Mouse (Mus musculus) right cerebral cortex, postnatal 36 days (tissue): ENCODE data around the gene Gm49776.
"Not testable (repeated sequence)": the region's sequence is repeated elsewhere in the genome, so short reads cannot be mapped to it uniquely, and the experiment has no call there.

Experiments used
- DNase-seq, 2 experiments: peaks; one replicate each; pipeline ENCODE4 v3.0.0; 2022; ENCODE audit warnings: low spot score in 2 of 2, mixed read lengths in 1 of 2

The Gm49776 gene

DNA sequence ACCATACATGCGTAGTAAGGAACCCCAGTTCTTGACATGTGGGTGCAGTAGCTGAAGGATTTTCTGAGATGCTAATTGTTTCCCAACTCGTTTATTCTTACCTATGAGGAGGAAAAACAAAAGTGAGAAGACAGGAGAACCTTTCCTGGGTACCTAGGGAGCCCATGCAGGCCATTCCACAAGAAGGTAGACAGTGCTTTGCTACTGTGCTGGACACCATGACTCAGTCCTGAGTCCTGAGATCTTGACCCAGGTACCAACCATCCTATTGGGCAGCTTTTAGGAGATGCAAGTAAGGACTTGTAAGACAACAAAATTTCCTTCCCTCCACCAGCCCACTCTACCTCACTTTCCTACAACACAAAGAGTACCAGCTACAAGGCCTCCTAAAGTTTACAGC lies at the start of gene Gm49776:
TSS of gene Gm49776 (minus strand) at position 101 of the 400 bp plus-strand sequence.
- DNase-seq, result no peak

DNA sequence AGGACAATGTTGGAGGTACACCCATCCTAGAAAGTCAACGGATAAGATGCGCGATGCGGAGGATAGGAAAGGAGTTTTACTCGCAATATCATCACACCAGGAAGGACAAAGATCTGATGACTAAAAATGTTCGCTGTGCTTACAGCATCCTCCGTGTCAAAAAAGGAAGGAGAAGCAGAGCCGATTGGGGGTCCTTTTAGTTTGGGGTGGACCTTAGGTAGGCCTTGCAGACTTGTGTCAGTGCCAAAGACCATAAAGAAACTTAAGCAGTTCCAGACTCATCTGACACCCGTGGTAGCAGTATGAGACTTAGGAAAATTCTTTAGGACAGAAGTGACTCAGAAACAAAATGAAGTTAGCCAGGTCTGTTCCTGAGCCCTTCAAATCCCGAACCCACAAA lies 31.5 kb upstream of the Gm49776 start:
- not testable (repeated sequence) for DNase-seq

DNA sequence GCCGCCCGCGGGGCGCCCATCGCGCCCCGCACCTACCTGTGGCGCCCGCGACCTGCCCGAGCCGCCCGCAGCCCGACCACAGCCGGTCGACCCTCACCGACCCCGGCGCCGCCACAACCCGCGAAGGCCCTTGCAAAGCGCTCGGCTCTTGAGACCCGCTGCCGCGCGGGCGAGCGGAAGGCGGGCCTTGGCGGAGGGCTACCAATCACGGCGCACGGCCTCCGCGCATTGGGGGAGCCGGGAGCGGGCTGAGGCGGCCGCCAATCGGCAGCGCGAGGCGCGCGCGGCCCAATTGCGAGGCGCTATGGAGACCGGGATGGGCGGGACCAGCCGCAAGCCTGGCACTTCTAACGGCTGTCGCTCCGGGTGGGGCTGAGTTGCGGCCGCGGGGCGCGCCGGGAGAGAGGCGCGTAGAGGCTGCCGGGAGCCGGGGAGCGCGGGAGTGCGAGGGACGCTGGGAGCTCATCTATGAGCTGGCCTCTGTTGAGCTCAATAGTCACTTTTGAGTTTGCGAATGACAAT lies 31.0 kb upstream of the Gm49776 start, which contains the start of gene Dgcr8:
TSS of gene Dgcr8 (minus strand) at position 180 of the 522 bp plus-strand sequence.
- DNase-seq, result peak; percentile 98

DNA sequence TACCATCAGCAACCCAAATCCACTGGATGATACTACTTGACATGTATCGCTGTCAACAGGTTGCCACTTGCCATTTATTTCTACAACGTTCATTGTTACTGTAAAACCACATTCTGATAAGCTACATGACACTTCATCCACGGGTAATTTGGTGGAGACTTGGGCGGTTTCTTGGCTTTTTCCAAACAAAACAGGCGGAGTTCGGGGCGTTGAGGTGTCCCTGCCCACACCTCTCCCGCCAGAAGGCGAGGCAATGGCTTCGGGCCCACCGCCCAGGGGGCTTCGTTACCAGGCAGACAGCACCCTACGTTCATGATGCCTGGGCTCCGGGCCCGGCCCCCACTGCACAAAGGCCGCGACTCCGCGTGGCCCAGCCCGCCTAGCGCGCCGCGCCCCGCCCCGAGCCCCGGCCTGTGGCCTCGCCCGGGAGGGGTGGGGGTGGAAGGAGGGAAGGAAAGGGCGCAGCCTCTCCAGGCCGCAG lies 30.5 kb upstream of the Gm49776 start:
- DNase-seq, result no peak

DNA sequence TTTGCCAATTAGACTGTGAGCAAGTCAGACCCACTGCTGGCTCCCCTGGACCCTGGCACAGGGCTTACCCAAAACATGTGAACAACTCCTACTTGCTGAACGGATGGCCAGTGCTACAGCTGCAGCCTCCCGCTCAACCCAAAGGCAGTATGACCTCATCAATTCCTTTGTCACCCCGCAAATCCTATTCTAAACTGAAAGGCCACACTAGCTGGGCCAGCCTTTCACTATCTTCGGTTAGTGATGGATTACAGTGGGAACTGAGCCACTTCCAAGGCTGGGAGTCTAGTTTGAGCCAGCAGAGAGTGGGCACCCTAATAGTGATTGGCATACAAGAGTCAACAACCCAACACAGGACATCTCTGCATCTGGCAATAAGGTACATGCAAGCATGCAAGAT lies 30.0 kb upstream of the Gm49776 start:
- no peak for DNase-seq

DNA sequence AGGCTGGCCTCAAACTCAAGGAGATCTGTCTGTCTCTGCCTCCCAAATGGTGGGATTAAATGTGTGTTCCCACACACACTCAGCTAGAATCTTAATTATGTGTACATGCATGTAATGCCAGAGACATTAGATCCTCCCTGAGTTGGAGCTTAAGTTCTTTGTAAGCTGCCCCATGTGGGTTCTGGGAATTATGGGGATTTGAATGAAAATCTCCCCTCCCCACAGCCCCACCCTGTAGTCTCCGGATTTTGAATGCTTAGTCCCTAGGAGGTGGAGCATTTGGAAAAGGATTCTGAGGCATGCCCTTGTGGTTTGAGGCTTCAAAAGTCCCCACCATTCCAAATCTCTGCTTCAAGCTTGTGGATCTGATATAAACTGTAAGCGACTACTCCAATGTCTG lies 17.0 kb upstream of the Gm49776 start:
- DNase-seq, result no peak

DNA sequence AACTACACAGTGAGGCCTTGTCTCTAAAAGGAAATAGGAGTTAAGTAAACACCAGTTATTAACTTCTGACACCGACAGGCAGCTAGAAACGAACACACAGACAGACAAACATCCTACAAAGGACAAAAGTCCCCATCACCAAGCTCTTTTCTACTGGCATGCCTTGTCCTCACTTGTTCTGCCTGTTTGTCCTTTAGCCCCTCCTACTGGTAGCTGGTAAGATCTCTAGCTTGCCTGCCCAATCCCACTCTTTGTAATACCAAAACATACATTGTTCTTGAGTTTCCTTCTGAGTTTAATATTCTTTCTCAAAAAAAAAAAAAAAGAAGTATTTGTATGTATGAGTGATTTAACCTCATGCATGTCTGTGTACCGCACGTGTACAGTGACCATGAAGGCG lies 10.1 kb upstream of the Gm49776 start:
- DNase-seq, result no peak

DNA sequence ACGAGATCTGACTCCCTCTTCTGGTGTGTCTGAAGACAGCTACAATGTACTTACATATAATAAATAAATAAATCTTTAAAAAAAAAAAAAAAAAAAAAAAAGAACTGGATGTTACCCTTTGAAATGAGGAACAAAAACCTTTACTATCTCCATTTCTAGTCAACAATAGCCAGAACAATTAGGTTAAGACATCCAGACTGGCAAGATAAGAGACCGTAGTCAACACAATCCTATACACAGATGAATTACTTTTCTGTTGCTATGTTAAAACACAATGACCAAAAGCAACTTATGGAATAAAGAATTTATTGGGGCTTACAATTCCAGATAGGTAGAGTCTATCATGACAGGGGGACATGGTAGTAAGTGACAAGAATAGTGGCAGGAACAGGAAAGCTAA lies 6.9 kb upstream of the Gm49776 start:
- no peak for DNase-seq

DNA sequence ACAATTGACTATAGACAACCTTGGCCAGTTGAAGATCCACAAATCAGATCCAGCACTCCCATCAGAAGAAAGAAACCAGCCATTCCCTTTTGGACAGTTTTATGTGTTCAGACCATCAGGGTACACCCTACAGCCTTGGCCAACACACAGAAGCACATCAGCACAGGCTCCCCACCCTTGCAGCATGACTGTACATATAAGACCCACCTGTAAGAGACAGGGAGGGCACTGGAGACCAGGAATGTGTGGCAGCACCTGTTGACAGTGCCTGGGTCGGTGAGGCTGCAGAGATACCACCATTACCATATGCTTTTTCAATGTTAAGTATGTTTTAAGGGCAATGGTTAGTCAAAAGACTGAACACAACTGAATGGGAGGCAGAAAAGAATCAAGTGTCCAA lies 4.3 kb downstream of the Gm49776 start:
- no peak for DNase-seq

DNA sequence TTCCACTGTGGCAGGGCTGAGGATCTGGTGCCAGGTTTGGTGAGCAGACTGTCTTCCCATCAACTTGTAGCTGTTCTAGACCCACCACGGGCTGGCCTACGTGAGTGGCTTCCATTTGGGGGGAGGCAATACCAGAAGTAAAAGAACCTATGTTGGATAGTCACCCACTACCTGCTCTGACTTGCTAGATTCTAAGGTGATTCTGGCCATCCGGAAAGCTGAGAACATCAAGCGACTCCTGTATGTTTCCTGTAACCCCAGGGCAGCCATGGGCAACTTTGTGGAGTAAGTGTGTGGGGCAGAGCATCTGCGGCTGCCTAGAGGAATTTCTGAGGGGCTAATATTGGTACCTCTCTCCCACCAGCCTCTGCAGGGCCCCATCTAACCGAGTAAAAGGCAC lies 5.4 kb downstream of the Gm49776 start:
- DNase-seq, result no peak

DNA sequence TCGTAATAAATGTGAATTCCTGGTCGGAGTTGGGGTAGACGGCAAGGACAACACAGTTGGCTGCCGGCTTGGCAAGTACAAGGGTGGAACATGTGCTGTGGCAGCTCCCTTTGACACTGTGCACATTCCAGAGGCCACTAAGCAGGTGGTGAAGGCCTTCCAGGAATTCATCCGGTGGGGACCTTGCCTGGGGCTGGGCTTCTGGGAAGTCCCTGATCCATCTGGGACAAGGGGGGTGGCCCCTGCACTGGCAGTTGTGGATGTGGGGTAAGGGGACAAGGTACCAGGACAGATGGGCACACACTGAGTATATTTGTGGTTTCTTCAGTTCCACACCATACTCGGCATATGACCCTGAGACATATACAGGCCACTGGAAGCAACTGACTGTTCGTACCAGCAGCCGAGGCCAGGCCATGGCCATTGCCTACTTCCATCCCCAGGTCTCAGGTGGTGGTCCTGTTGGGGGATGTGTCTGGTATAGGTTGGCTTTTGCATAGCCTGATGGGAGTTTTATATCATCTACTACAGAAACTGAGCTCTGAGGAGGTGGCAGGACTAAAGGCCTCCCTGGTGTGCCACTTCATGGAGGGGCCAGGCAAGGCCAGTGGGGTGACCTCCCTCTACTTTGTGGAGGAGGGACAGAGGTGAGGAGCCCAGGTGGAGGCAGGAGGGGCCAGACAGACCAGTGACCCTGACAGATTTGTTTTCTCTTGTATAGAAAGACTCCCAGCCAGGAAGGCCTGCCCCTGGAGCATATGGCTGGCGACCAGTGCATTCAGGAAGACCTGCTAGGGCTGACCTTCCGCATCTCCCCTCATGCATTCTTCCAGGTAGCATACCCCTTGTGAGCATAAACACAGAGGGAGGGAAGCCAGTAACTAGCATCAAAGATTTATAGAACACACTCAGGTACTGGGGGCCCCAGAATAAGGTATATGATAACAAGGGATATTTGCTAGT lies 7.0 kb downstream of the Gm49776 start:
- DNase-seq, result no peak

DNA sequence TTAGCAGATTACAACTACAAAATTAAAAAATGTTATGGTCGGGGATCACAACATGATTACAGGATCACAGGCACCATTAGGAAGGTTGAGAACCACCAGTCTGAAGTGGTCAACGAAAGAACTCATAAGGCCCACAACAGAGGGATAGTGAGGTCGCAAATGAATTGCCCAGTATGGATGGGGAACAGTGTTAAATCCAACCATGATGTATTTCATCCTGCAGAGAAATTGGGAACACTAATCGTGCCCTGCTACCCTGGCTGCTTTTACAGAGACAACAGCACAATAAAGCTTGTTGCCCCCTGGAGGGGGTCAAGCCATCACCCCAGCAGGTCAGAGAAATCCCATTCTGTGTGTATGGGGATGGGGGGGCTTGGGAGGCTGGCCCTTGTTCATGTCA lies 7.9 kb downstream of the Gm49776 start:
- no peak for DNase-seq

DNA sequence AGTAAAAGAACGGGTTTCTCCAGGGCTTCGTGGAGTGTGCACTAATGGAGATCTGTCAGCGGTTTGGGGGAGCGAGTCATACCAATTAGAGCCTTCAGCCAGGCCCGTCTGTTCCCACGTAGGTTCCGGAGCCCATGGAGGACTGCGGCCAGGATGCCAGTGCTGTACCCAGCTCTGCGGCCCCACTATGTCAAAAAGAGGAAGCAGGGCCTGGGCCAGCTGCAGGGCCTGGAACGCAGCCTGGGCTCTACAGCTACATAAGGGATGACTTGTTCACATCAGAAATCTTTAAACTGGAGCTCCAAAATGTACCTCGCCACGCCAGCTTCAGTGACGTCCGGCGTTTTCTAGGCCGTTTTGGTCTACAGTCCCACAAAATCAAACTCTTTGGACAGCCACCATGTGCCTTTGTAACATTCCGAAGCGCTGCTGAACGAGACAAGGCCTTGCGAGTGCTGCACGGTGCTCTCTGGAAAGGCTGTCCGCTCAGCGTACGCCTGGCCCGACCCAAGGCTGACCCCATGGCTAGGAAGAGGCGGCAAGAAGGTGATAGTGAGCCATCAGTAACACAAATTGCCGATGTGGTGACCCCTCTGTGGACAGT lies 8.7 kb downstream of the Gm49776 start:
- no peak for DNase-seq

DNA sequence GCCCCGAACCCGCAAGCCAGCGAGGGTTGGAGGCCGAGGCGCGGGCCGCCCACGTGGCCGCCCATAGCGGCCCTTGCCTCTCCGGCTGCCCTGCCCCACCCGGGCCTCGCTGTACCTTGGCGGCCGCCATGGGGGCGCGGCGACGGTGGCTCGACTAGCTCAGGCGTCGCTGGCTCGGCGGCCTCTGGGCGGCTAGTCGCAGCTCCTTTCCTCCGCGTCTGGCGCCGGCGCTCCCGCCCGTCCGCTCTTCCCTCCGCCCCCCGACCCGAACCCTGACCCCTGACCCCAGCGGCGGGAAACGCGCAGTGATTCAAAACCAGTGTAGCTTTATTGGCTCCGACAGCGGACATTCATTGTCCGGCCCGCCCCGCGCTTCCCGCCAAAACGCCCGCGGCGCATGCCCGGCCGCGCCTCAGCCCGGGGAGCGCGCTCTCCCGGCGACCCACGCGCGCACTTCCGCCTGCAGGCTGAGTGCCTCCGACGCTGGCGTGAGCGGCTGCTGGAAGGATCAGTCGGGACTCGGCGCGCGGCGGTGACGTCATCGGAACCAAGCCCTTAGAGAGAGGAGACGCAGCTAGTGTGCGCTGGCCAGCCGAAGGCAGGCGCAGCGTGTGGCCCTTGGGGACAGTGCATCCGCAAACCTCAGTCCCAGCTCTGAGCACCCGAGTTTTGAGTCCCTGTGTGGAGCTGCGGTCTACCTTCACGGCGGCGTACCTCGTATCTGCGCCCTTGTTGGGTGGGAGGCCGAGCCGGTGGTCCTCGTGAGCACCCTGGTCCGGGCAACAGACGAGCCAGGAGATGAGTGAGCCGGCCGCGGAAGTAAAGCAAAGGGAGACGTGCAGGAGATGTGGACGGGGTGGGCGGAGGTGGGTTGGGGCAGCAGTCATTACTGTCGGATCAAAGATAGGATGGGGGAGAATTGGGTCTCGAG lies 9.4 kb downstream of the Gm49776 start, which contains the start of the genes Trmt2a and Ranbp1:
TSS of gene Trmt2a (plus strand) at position 247 of the 931 bp plus-strand sequence.
TSS of gene Ranbp1 (minus strand) at position 300 of the 931 bp plus-strand sequence.
- DNase-seq, result peak; percentile 99

DNA sequence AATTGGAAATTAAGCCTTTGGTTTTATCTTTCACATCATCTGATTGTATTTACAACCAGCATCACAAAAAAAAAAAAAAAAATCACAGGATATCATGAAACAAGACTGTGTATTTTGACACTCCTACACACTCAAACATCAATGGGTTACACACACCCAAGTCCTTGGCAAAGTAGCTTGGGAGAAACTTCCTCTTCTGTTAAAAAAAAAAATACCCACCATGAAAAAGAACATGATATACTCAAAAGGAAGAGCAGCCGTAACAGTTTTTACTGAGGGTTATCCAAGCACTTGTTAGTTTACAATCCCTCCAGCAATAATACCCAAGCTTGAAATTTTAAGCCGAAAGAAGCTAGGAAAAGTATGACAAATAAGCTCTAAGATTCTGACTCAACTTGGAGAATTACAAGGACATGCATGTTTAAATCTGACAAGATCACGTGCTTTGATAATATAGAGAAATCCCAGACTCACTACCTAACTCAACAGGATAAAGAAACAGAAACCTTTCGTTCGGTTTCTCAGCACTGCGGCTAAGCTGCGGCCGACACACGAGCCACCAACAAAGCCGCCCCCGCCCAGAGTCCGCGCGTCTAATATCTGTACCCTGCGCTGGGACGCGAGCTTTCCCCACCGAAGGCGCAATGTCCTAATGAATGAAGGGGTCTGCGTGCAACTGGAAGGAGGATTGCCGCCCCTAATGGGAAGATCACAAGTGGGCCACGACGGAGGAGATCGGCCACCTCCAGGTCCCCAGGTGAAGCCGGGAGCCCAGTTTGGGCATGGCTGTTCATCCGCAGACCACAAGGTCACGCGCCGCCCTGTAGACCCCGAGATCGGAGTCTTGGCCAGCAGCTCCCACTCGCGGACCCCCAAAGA lies 10.4 kb downstream of the Gm49776 start:
- no peak for DNase-seq

DNA sequence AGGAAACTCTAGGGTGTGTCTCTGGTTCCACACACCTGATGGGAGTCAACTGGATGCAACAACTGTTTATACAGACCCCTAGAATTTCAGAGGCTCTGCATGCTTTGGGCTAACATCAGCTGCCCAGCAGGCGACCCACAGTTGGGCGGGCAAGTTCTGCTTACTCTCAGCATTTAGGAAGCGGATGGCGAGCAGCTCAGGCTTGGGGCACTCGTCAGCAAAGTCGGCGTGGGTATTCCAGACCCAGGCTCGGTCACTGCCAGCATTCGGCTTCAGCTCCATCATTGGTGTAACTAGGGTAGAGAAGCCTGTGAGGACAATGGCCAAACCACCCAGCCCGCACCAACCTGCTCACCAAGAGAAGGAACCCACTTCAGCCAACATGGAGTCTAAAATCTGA lies 16.5 kb downstream of the Gm49776 start:
- no peak for DNase-seq

DNA sequence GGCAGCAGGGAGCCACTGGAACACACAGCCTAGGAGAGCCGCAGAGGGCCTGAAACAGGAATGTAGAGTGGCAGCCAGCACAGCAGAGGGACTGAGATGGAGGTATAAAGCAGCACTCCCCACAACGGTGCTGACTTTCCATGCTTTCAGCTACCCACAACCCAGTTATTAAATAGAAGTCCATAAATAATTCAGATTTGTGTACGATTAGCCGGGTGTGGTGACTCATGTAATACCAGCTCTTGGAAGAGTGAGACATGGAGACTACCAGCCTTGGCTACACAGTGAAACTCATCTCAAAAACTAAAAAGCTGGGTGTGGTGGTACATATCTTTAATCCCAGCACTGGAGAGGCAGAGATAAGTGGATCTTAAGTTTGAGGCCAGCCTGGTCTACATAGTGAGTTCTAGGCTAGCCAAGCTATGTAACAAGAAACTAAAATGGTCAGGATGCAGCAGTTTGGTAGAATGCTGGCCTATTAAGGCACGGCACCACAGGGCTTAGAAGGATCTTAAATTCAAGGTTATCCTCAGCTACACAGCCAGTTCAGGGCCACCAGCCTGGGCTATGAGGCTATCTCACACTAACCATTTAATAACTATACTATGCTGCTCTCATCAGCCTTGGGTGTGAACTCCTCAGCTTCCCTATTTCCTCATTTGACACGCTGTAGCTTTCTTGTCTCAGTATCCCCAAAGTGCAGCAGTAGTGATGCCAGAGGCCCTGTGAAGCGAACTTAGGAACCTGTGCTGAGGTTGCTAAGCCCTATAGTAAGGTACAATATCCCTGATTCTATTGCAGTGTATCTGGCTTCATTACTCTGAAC lies 21.2 kb downstream of the Gm49776 start:
- no peak for DNase-seq

DNA sequence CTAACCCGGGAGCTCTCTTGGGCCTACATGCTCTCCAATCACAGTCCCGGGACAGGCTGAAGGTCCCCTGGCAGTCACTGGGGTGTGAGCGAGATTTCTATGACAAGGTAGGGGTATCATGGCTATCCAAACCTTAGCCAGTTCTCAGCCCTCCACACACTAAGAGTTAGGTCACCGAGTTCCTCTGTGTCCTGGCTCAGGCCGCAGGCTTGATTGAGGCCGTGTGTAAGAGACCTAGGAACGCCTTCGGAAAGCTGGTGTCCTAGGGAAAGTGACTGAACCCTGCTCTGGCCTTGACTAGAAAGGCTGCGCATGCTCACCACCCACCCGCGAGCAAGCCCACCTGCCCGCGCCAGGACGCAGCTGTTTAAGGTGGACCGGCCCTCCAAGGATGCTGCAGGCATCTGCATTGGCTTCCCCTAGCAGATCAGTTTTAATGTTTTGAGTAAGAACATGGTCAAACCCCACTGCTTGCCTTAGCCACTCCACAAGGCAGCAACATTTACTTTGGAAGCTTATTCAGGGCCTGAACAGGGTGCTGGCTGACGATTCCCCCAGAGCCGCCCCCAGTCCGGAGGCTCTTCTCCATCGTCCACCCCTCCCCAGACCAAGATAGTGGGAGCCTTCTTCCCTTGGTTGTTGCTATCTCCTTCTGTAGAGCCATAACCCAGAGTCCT lies 22.6 kb downstream of the Gm49776 start:
- peak in 1 of 2 experiments; percentile 66 for DNase-seq
